Comparison of ENCODE assay signal across 10 mouse cellular contexts in genomic region chr17:78587174-78587573, GRCm38 (mm10).
DNase-seq lines count a peak whose midpoint lies in the region; ATAC-seq and TF ChIP-seq lines count a peak whose summit lies in the region.
"Had no signal": no experiment of that assay in that cellular context is flagged by ENCODE, and none has a peak within 500 bp of the region (broad histone marks: within the 10 kb centered on the region; RNA-seq: fewer than 3 reads in every experiment).

No protein-coding gene starts in this region.

- intact Hi-C loops in heart, postnatal 25 days (cut with DNase I), result no loop called here

- peak overlapping the region; percentile 41 for H3K4me2 ChIP-seq in heart, embryonic 11.5 days
- peak overlapping the region; percentile 15; the same call in 1 of the 2 replicates for H3K4me2 ChIP-seq in intestine, embryonic 15.5 days (replicated peaks)
- no peak overlapping the region for H3K4me2 ChIP-seq in stomach, embryonic 16.5 days (ENCODE audit: low read depth, low read length)
- H3K4me2 ChIP-seq in forebrain, postnatal 0 days (ENCODE audit: low read depth), result no peak overlapping the region
- H3K4me2 ChIP-seq: embryonic facial prominence, embryonic 12.5 days; hindbrain, embryonic 15.5 days had no signal

- H3K27me3 ChIP-seq in heart, embryonic 11.5 days (ENCODE audit: control insufficient read depth, insufficient read depth, low read length), result peaks cover 2% of the 10 kb centered on the region; the same call in 1 of the 2 replicates
- no peaks in the 10 kb centered on the region for H3K27me3 ChIP-seq in intestine, embryonic 15.5 days (replicated peaks)
- H3K27me3 ChIP-seq in stomach, embryonic 16.5 days (ENCODE audit: control insufficient read depth, insufficient read depth, low read length), result no peaks in the 10 kb centered on the region
- no peaks in the 10 kb centered on the region for H3K27me3 ChIP-seq in forebrain, postnatal 0 days (ENCODE audit: insufficient read depth, low read length)
- H3K27me3 ChIP-seq: embryonic facial prominence, embryonic 12.5 days; hindbrain, embryonic 15.5 days had no signal

- no peak for TF ChIP-seq CTCF in forebrain, postnatal 0 days (IDR thresholded peaks at IDR 0.05; ENCODE audit: low read depth)

- H3K36me3 ChIP-seq in heart, embryonic 11.5 days (ENCODE audit: control insufficient read depth, insufficient read depth, low read length), result no peaks in the 10 kb centered on the region
- H3K36me3 ChIP-seq in intestine, embryonic 15.5 days, result no peaks in the 10 kb centered on the region
- no peaks in the 10 kb centered on the region for H3K36me3 ChIP-seq in stomach, embryonic 16.5 days (ENCODE audit: control insufficient read depth, insufficient read depth, low read length)
- no peaks in the 10 kb centered on the region for H3K36me3 ChIP-seq in forebrain, postnatal 0 days (ENCODE audit: insufficient read depth)
- H3K36me3 ChIP-seq: embryonic facial prominence, embryonic 12.5 days; hindbrain, embryonic 15.5 days had no signal

- H3K4me1 ChIP-seq in heart, embryonic 11.5 days (ENCODE audit: control insufficient read depth, insufficient read depth, low read length), result peaks cover 8% of the 10 kb centered on the region; the same call in 1 of the 2 replicates
- H3K4me1 ChIP-seq in intestine, embryonic 15.5 days (replicated peaks), result 0 out of 2 replicates have a peak, but pooled peaks cover 4% of the 10 kb centered on the region
- H3K4me1 ChIP-seq in stomach, embryonic 16.5 days (ENCODE audit: control insufficient read depth, insufficient read depth, low read length), result no peaks in the 10 kb centered on the region
- H3K4me1 ChIP-seq in forebrain, postnatal 0 days (ENCODE audit: insufficient read depth), result no peaks in the 10 kb centered on the region

- no peaks in the 10 kb centered on the region for H3K9me3 ChIP-seq in heart, embryonic 11.5 days (replicated peaks; ENCODE audit: control insufficient read depth, low read length)
- no peaks in the 10 kb centered on the region for H3K9me3 ChIP-seq in intestine, embryonic 15.5 days
- no peaks in the 10 kb centered on the region for H3K9me3 ChIP-seq in stomach, embryonic 16.5 days (replicated peaks; ENCODE audit: control insufficient read depth, low read length)
- H3K9me3 ChIP-seq in forebrain, postnatal 0 days (ENCODE audit: low read length), result no peaks in the 10 kb centered on the region
- H3K9me3 ChIP-seq: embryonic facial prominence, embryonic 12.5 days; hindbrain, embryonic 15.5 days had no signal

- no peak for DNase-seq in heart, postnatal 25 days (ENCODE audit: low spot score)
- peak; percentile 33 for DNase-seq in brain, adult 2 months (ENCODE audit: low read depth, low spot score)
- DNase-seq in layer of hippocampus, postnatal 10 days (ENCODE audit: low spot score in 2 of 2), result no peak
- DNase-seq in forebrain, postnatal 0 days, result no peak
- no peak for DNase-seq in frontal cortex, postnatal 25 days (ENCODE audit: low spot score in 2 of 2)

- WGBS in heart, embryonic 11.5 days (ENCODE audit: insufficient replicate concordance), result 6% methylated on average over 7 of the region's 7 CpGs
- 7% methylated on average over 7 of the region's 7 CpGs for WGBS in intestine, embryonic 15.5 days
- WGBS in stomach, embryonic 16.5 days, result 9% methylated on average over 7 of the region's 7 CpGs
- 51% methylated on average over 7 of the region's 7 CpGs for WGBS in forebrain, postnatal 0 days

- H3K9ac ChIP-seq in heart, embryonic 11.5 days (ENCODE audit: low read depth, low read length), result no peak overlapping the region
- H3K9ac ChIP-seq in intestine, embryonic 15.5 days, result no peak overlapping the region
- no peak overlapping the region for H3K9ac ChIP-seq in stomach, embryonic 16.5 days (ENCODE audit: low read length)
- H3K9ac ChIP-seq in forebrain, postnatal 0 days, result no peak overlapping the region
- H3K9ac ChIP-seq: embryonic facial prominence, embryonic 12.5 days; hindbrain, embryonic 15.5 days had no signal

- peak; percentile 80 for ATAC-seq in heart, embryonic 11.5 days (replicated peaks; ENCODE audit: insufficient number of reproducible peaks, low FRiP score, low TSS enrichment)
- peak; percentile 94 for ATAC-seq in intestine, embryonic 15.5 days
- peak; percentile 51; the same call in 1 of the 2 replicates for ATAC-seq in stomach, embryonic 16.5 days (ENCODE audit: insufficient read depth, low FRiP score)
- ATAC-seq in forebrain, postnatal 0 days, result no peak

- peak overlapping the region; percentile 55; the same call in 1 of the 2 replicates for H3K27ac ChIP-seq in heart, embryonic 11.5 days (ENCODE audit: low read depth, low read length)
- H3K27ac ChIP-seq in intestine, embryonic 15.5 days, result peak overlapping the region; percentile 55; the same call in 1 of the 2 replicates
- H3K27ac ChIP-seq in stomach, embryonic 16.5 days (ENCODE audit: low read length), result no peak overlapping the region
- H3K27ac ChIP-seq in forebrain, postnatal 0 days (ENCODE audit: low read depth, low read length), result no peak overlapping the region
- H3K27ac ChIP-seq: embryonic facial prominence, embryonic 12.5 days; hindbrain, embryonic 15.5 days had no signal

- no peak overlapping the region for H3K4me3 ChIP-seq in heart, embryonic 11.5 days (ENCODE audit: low read depth, low read length)
- H3K4me3 ChIP-seq in intestine, embryonic 15.5 days (replicated peaks), result no peak overlapping the region
- no peak overlapping the region for H3K4me3 ChIP-seq in stomach, embryonic 16.5 days (replicated peaks; ENCODE audit: low read length)
- no peak overlapping the region for H3K4me3 ChIP-seq in forebrain, postnatal 0 days (ENCODE audit: low read depth, low read length)
- H3K4me3 ChIP-seq: embryonic facial prominence, embryonic 12.5 days; hindbrain, embryonic 15.5 days had no signal

Comparison
In these comparisons a context has a peak if more than half of its experiments do, and no peak if none do; other contexts are left out.
1. H3K27ac ChIP-seq: peak in heart, embryonic 11.5 days (single experiment) and intestine, embryonic 15.5 days (single experiment); none in stomach, embryonic 16.5 days (single experiment) and forebrain, postnatal 0 days (single experiment).
2. H3K4me2 ChIP-seq: peak in heart, embryonic 11.5 days (single experiment) and intestine, embryonic 15.5 days (single experiment); none in stomach, embryonic 16.5 days (single experiment) and forebrain, postnatal 0 days (single experiment).